Comparison of ENCODE assay signal across 8 mouse cellular contexts in genomic region chr10:18545309-18545708, GRCm38 (mm10). TPM values are rescaled to one million over a fixed set of nuclear protein-coding genes. Genes with fewer than 3 reads are reported as not detected.
DNase-seq lines count a peak whose midpoint lies in the region; ATAC-seq and TF ChIP-seq lines count a peak whose summit lies in the region.

No protein-coding gene starts in this region.

- peak overlapping the region; percentile 90 for H3K4me3 ChIP-seq in cerebellum, adult 2 months (replicated peaks; ENCODE audit: insufficient read depth, low read depth, low read length)
- peak overlapping the region; percentile 49 for H3K4me3 ChIP-seq in spleen, adult 2 months (ENCODE audit: extremely low read depth, insufficient read depth, insufficient read length)
- peak overlapping the region; percentile 36 to 39 for H3K4me3 ChIP-seq in liver, embryonic 14.5 days (ENCODE audit: insufficient read depth in 1 of 2, low read depth in 2 of 2, low read length in 2 of 2)

- TF ChIP-seq CTCF in cerebellum, adult 2 months (IDR thresholded peaks at IDR 0.05; ENCODE audit: borderline replicate concordance, insufficient read depth, low read depth, low read length): no peak
- TF ChIP-seq CTCF in spleen, adult 2 months (IDR thresholded peaks at IDR 0.05; ENCODE audit: extremely low read depth, insufficient read depth, insufficient read length, insufficient replicate concordance): no peak
- TF ChIP-seq CTCF in liver, embryonic 14.5 days (IDR thresholded peaks at IDR 0.05; ENCODE audit: low read depth): no peak

- H3K4me2 ChIP-seq in liver, embryonic 14.5 days (ENCODE audit: low read depth): peak overlapping the region; percentile 55

- no peak overlapping the region for H3K27ac ChIP-seq in cerebellum, adult 2 months (ENCODE audit: insufficient read depth, low read length)
- no peak overlapping the region for H3K27ac ChIP-seq in spleen, adult 2 months (ENCODE audit: insufficient read depth, low read length)
- no peak overlapping the region for H3K27ac ChIP-seq in liver, embryonic 14.5 days

- H3K4me1 ChIP-seq in cerebellum, adult 2 months (ENCODE audit: control insufficient read depth, insufficient read depth, low read length): no peaks in the 10 kb centered on the region
- peaks cover 4% of the 10 kb centered on the region; the same call in 1 of the 2 replicates for H3K4me1 ChIP-seq in spleen, adult 2 months (ENCODE audit: control insufficient read depth, insufficient read depth, insufficient read length)
- H3K4me1 ChIP-seq in liver, embryonic 14.5 days (replicated peaks; ENCODE audit: control insufficient read depth in 2 of 2, insufficient read depth in 2 of 2, low read length in 1 of 2): no peaks in the 10 kb centered on the region

- intact Hi-C loops in gastrocnemius, postnatal 14 days (cut with DNase I; ENCODE audit: low total_unique reads): no loop called here

- H3K27me3 ChIP-seq in cerebellum, adult 2 months (ENCODE audit: control insufficient read depth, insufficient read depth, low read length): no peaks in the 10 kb centered on the region
- H3K27me3 ChIP-seq in spleen, adult 2 months (ENCODE audit: control insufficient read depth, insufficient read depth, low read length): peaks cover 2% of the 10 kb centered on the region
- no peaks in the 10 kb centered on the region for H3K27me3 ChIP-seq in liver, embryonic 14.5 days (ENCODE audit: control insufficient read depth, insufficient read depth, low read length)

- no peak for TF ChIP-seq EP300 in liver, embryonic 14.5 days (IDR thresholded peaks at IDR 0.05; ENCODE audit: low read depth)

- H3K36me3 ChIP-seq in spleen, adult 2 months (ENCODE audit: control insufficient read depth, insufficient read depth, low read length): no peaks in the 10 kb centered on the region
- H3K36me3 ChIP-seq in liver, embryonic 14.5 days (replicated peaks; ENCODE audit: control insufficient read depth, insufficient read depth, low read depth): no peaks in the 10 kb centered on the region

- no peak for ATAC-seq in liver, embryonic 14.5 days (ENCODE audit: insufficient read depth)

- H3K9ac ChIP-seq in liver, embryonic 14.5 days (replicated peaks): no peak overlapping the region; the same call in 1 of the 2 replicates

- no peak for TF ChIP-seq POLR2A in cerebellum, adult 2 months (IDR thresholded peaks at IDR 0.05; ENCODE audit: borderline replicate concordance, insufficient read depth, low read length)
- no peak for TF ChIP-seq POLR2A in spleen, adult 2 months (IDR thresholded peaks at IDR 0.05; ENCODE audit: low read depth, low read length)

- peak in 1 of 2 experiments; percentile 22 for DNase-seq in cerebellum, adult 2 months
- no peak for DNase-seq in cerebellum, adult 11-12 months
- DNase-seq in spleen, adult 2 months (ENCODE audit: low read depth in 1 of 2, low spot score in 2 of 2): no peak
- DNase-seq in spleen, postnatal 36 days (ENCODE audit: low spot score in 2 of 2): no peak
- DNase-seq in liver, embryonic 14.5 days (ENCODE audit: low read depth in 3 of 3, low spot score in 3 of 3): no peak
- no peak for DNase-seq in frontal cortex, postnatal 25 days (ENCODE audit: low spot score in 2 of 2)
- no peak for DNase-seq in gastrocnemius, postnatal 14 days
- DNase-seq in urinary bladder, postnatal 4 days (ENCODE audit: low spot score in 2 of 2): no peak

- H3K9me3 ChIP-seq in liver, embryonic 14.5 days (ENCODE audit: control insufficient read depth, low read length): no peaks in the 10 kb centered on the region

- WGBS in cerebellum, adult 2 months: 15% methylated on average over 13 of the region's 13 CpGs
- 18% methylated on average over 13 of the region's 13 CpGs for WGBS in spleen, adult 2 months
- 5% methylated on average over 13 of the region's 13 CpGs for WGBS in liver, embryonic 14.5 days (ENCODE audit: insufficient replicate concordance)

RNA-seq across cellular contexts. Expression of gene Hebp2, which starts 0.6 kb away (rescaled TPM):
- polyA plus RNA-seq in cerebellum, adult 2 months (2012; rRNA removed): 11.1 and 11.2 TPM in 2 replicates
- 0.05 and 0.12 TPM in 2 replicates for polyA plus RNA-seq in spleen, adult 2 months (2012; rRNA removed)
- polyA plus RNA-seq in liver, embryonic 14.5 days (2012; rRNA removed): 0.38 and 0.68 TPM in 2 replicates
- 2.0 and 2.5 TPM in 2 replicates for polyA plus RNA-seq in liver, embryonic 14.5 days (2014; fragmentation: Nextera tagmentation; extraction: Ambion mirVana)
- 1 to 10 TPM in 1 of 2 experiments, under 1 TPM in 1; 0.55 to 1.1 TPM for total RNA-seq in gastrocnemius, postnatal 14 days (2021)

Comparison
In these comparisons a context has a peak if more than half of its experiments do, and no peak if none do; other contexts are left out.
1. H3K4me3 ChIP-seq: peak in every context shown above with its lines; median percentile 90 in cerebellum, adult 2 months; 49 in spleen, adult 2 months; 38 in liver, embryonic 14.5 days.